Mouse (Mus musculus) forebrain, embryonic 12.5 days (tissue): ENCODE data around the gene Retreg3. TPM values are rescaled to one million over a fixed set of nuclear protein-coding genes. Genes with fewer than 3 reads are reported as not detected.
"Not testable (repeated sequence)": the region's sequence is repeated elsewhere in the genome, so short reads cannot be mapped to it uniquely, and the experiment has no call there.

Source experiments
- ATAC-seq: fragments of 200-750 bp; cut with Nextera tagmentation; 2 replicates; pipeline ENCODE4 v1.8.0; 2017; ENCODE audit warnings: moderate TSS enrichment; ENCODE audit not compliant: low FRiP score
- H3K27ac ChIP-seq: fragments of 300-500 bp; sonication (generic); 2 replicates; pipeline ENCODE4 v1.5.1; 2016; ENCODE audit warnings: mild to moderate bottlenecking
- H3K27me3 ChIP-seq: fragments of 300-500 bp; sonication (generic); 2 replicates; pipeline ENCODE4 v1.6.1; 2016; ENCODE audit warnings: mild to moderate bottlenecking
- H3K36me3 ChIP-seq: fragments of 300-500 bp; sonication (generic); replicated peaks from 2 replicates; pipeline ENCODE4 v1.6.1; 2016; ENCODE audit warnings: mild to moderate bottlenecking
- H3K4me1 ChIP-seq: fragments of 300-500 bp; sonication (generic); 2 replicates; pipeline ENCODE4 v1.6.1; 2016
- H3K4me2 ChIP-seq: fragments of 300-500 bp; sonication (generic); 2 replicates; pipeline ENCODE4 v1.6.1; 2016; ENCODE audit warnings: mild to moderate bottlenecking, moderate library complexity
- H3K4me3 ChIP-seq: fragments of 300-500 bp; sonication (generic); replicated peaks from 2 replicates; pipeline ENCODE4 v1.5.1; 2016; ENCODE audit warnings: mild to moderate bottlenecking
- H3K9ac ChIP-seq: fragments of 300-500 bp; sonication (generic); 2 replicates; pipeline ENCODE4 v1.6.1; 2016; ENCODE audit warnings: mild to moderate bottlenecking
- H3K9me3 ChIP-seq: fragments of 300-500 bp; sonication (generic); 2 replicates; pipeline ENCODE4 v1.6.1; 2016
- WGBS: fragments of 180-500 bp; shearing (Covaris S2); methylation state at CpG from one replicate; pipeline ENCODE4 v1.1.7; 2016; 5-methylcytosine and 5-hydroxymethylcytosine counted together
- polyA plus RNA-seq: library from polyadenylated mRNA; unstranded; fragments of >200 nt; fragmentation: Nextera tagmentation; extraction: Ambion mirVana; gene quantifications from 2 replicates; pipeline ENCODE4 v1.2.1, GENCODE M21; 2016

Retreg3 gene
- polyA plus RNA-seq, 1 experiment from 2014 or later = 19.3 TPM

DNA sequence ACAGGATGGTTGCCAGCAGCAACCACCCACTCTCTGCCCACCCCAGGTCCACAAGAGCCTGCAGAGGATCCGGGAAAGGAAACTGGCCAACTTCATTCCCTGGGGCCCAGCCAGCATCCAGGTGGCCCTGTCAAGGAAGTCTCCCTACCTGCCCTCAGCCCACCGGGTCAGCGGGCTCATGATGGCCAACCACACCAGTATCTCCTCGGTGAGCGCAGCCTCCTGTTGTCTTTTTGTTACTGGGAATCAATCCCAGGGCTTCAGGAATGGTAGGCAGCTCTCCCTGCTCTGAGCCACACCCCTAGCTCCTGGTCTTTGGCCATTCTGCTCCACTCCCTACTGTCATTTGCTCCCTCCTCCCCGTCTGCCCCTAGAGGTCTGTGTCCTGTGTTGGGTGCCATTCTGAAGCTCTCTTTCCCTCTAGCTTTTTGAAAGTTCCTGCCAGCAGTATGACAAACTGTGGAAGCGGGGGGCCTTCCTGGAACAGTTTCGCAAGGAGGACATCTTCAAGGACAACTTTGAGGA, 41.4 kb upstream of the Retreg3 start:
- H3K4me3 ChIP-seq, H3K27ac ChIP-seq, H3K36me3 ChIP-seq, H3K9me3 ChIP-seq, H3K9ac ChIP-seq, ATAC-seq, H3K4me2 ChIP-seq: not testable (repeated sequence)
- peaks cover 18% of the 10 kb centered on the region for H3K4me1 ChIP-seq
- WGBS = 68% methylated on average over 8 of the region's 8 CpGs
- peaks cover 76% of the 10 kb centered on the region for H3K27me3 ChIP-seq

- not testable (repeated sequence) for H3K4me2 ChIP-seq, H3K4me3 ChIP-seq, ATAC-seq, H3K9me3 ChIP-seq, H3K36me3 ChIP-seq, H3K27ac ChIP-seq, H3K9ac ChIP-seq
- peaks cover 76% of the 10 kb centered on the region for H3K27me3 ChIP-seq
- H3K4me1 ChIP-seq = peaks cover 26% of the 10 kb centered on the region
- 85% methylated on average over 10 of the region's 10 CpGs for WGBS
These were observed 40.5 kb upstream of the Retreg3 start for GRCm38 (mm10) chr11:101160151-101160550.

GRCm38 (mm10) chr11:101155728-101156371, 36.2 kb upstream of the Retreg3 start, which contains the start of gene Tubg2:
Gene Tubg2, plus strand, starts transcription at chr11:101155907.
- peak within 1 kb of the TSS; percentile 68 for H3K4me2 ChIP-seq
- H3K4me1 ChIP-seq = peaks cover 14% of the 10 kb centered on the region
- peak within 1 kb of the TSS; percentile 78 for H3K27ac ChIP-seq
- peak; percentile 84 for ATAC-seq
- no peaks in the 10 kb centered on the region for H3K9me3 ChIP-seq
- 2% methylated on average over 36 of the region's 36 CpGs for WGBS
- no peaks in the 10 kb centered on the region for H3K36me3 ChIP-seq
- peaks cover 39% of the 10 kb centered on the region for H3K27me3 ChIP-seq
- H3K4me3 ChIP-seq = peak within 1 kb of the TSS; percentile 42
- peak within 1 kb of the TSS; percentile 63 for H3K9ac ChIP-seq

GRCm38 (mm10) chr11:101155151-101155550, 35.5 kb upstream of the Retreg3 start:
- H3K9ac ChIP-seq = no peak overlapping the region
- H3K4me3 ChIP-seq = no peak overlapping the region
- H3K9me3 ChIP-seq = no peaks in the 10 kb centered on the region
- peaks cover 38% of the 10 kb centered on the region for H3K27me3 ChIP-seq
- 0 out of 2 replicates have a peak overlapping the region, but pooled peaks have one; percentile 78 for H3K27ac ChIP-seq
- H3K4me2 ChIP-seq = peak overlapping the region; percentile 68; the same call in 1 of the 2 replicates
- peaks cover 14% of the 10 kb centered on the region for H3K4me1 ChIP-seq
- no peaks in the 10 kb centered on the region for H3K36me3 ChIP-seq
- WGBS = 72% methylated on average over 6 of the region's 6 CpGs
- no peak for ATAC-seq

GRCm38 (mm10) chr11:101154648-101155047, 35.0 kb upstream of the Retreg3 start:
- peaks cover 38% of the 10 kb centered on the region for H3K27me3 ChIP-seq
- no peak overlapping the region for H3K4me3 ChIP-seq
- H3K4me2 ChIP-seq = no peak overlapping the region
- no peak for ATAC-seq
- H3K9me3 ChIP-seq = no peaks in the 10 kb centered on the region
- H3K36me3 ChIP-seq = no peaks in the 10 kb centered on the region
- peaks cover 16% of the 10 kb centered on the region for H3K4me1 ChIP-seq
- no peak overlapping the region for H3K9ac ChIP-seq
- H3K27ac ChIP-seq = no peak overlapping the region

DNA sequence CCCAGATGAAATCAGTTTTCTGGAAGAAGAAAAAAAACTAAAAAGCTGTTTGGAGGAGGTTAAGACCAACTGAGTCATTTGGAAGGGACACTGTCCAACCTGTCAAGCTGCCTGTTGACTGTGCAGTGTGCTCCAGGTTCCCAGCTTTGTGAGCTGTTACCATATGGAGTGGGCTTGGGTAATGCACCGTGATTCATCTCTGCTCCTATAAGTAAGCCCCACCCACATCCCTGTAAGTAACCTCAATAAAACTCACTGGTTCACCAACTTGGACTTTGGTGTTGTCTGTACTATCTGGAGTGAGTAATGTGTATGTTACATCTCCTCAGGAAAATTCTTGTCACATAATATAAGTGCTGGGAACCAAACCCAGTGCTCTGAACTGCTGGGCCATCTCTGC, 33.1 kb upstream of the Retreg3 start:
- Histone ChIP-seq H3K4me2 (no peak overlapping the region), H3K9me3 (no peaks in the 10 kb centered on the region), H3K4me1 (peaks cover 21% of the 10 kb centered on the region), H3K27ac (no peak overlapping the region), H3K9ac (no peak overlapping the region), H3K27me3 (peaks cover 27% of the 10 kb centered on the region), H3K36me3 (no peaks in the 10 kb centered on the region), H3K4me3 (no peak overlapping the region)
- ATAC-seq = no peak
- WGBS = 83% methylated on average over 1 of the region's 1 CpGs

DNA sequence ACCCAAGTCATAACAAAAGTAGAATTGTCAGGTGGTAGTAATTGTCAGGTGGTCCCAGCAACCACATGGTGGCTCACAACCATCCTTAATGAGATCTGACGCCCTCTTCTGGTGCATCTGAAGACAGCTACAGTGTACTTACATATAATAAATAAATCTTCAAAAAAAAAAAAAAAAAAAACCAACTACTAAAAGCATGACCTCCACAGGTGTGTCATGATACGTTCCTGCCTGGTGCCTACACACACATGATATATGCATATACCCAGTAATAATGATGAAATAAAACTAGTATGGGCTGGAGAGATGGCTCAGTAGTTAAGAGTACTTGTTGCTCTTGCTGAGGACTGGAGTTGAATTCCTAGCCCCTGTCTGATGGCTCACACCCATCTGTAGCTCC, 31.4 kb upstream of the Retreg3 start:
- Histone ChIP-seq H3K27me3 (peaks cover 15% of the 10 kb centered on the region), H3K4me3 (no peak overlapping the region), H3K9ac (no peak overlapping the region), H3K36me3 (no peaks in the 10 kb centered on the region), H3K4me2 (no peak overlapping the region), H3K27ac (no peak overlapping the region), H3K9me3 (no peaks in the 10 kb centered on the region), H3K4me1 (peaks cover 25% of the 10 kb centered on the region)
- WGBS = 49% methylated on average over 2 of the region's 2 CpGs
- no peak for ATAC-seq

DNA sequence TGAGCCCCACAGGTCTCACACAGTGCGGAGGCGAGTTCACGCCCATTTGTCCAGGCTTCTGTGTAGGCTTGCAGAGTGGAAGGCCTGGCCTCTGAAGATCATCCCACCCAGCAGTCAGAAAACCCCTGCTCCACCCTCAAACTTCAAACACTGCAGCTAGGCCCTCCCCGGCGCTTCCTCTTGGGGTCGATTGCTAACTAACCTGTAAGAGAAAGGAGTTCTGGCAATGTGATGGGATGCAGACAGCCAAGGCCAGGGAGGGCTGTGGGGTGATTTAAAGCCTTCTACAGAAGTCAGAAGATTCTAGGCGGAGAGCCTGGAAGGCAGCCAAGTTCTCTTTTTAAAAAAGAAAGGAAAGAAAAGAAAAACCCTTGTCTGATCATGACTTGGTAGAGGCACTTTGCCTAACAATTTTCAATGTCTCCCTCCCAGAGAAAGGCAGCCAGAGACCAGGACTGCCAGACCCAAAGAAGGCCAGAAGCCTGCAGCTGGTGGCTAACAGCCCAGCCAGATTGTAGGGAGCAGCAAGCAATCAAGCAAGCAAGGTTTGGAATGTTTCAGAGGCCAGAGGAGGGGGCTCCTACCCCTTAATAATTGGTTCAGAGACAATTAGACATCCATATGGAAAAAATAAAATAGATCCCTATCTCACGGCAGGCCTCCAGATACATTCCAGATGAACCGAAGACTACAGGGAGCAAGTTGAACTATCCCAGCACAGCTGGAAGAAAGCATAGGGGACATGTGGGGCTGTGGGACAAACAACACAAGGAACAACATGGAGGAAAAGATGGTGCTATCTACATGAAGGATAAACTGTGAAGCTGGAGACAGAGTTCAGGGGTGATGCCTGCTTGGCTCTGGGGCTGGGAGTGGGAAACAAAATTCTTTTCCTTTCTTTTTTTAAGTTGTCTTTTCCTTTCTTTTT, 29.7 kb upstream of the Retreg3 start:
- peak overlapping the region; percentile 43 for H3K27ac ChIP-seq
- 57% methylated on average over 9 of the region's 9 CpGs for WGBS
- no peaks in the 10 kb centered on the region for H3K9me3 ChIP-seq
- H3K36me3 ChIP-seq = no peaks in the 10 kb centered on the region
- ATAC-seq = no peak
- no peak overlapping the region for H3K9ac ChIP-seq
- peaks cover 15% of the 10 kb centered on the region for H3K4me1 ChIP-seq
- no peaks in the 10 kb centered on the region for H3K27me3 ChIP-seq
- H3K4me3 ChIP-seq = no peak overlapping the region
- H3K4me2 ChIP-seq = no peak overlapping the region

DNA sequence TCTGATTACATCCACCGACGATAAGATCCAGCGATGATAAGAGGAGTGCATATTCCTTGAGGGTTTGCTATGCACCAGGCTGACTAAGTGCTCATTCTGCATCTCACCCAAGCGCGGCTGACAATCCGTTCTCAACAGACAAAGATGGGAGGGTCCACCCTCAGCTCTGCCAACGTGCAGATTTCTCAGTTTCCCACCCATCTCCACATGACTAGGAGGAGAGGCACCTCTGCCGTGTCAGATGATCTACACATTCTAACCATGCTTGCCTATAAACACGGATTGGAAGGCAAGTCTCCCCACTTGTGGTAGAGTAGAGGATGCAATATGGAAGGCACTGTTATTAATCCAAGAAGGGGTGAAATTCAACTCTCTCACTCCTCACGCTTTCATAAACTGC, 29.1 kb upstream of the Retreg3 start:
- Histone ChIP-seq H3K4me2 (no peak overlapping the region), H3K36me3 (no peaks in the 10 kb centered on the region), H3K9ac (no peak overlapping the region), H3K4me3 (no peak overlapping the region), H3K27me3 (no peaks in the 10 kb centered on the region), H3K4me1 (peaks cover 18% of the 10 kb centered on the region), H3K27ac (no peak overlapping the region), H3K9me3 (no peaks in the 10 kb centered on the region)
- ATAC-seq = no peak
- WGBS = 72% methylated on average over 10 of the region's 10 CpGs

DNA sequence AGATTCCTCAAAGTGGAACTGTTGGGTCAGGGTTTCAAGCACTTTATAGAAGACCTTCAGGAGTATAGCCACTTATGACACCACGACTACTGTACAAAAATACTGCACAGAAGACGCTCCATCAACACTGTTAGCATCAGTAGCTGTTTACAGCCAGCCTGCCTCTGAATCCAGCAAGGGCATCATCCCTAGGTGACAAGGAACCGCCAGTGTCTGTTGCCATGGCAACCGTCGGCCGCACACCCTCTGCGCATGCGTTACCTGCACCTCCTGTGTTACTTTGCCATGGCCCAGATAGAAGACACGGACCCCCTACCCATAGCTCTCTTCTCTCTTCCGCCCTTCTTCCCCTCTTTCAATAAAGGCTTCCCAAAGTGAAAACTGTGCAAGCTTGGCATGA, 26.7 kb upstream of the Retreg3 start:
- Histone ChIP-seq H3K36me3 (no peaks in the 10 kb centered on the region), H3K9me3 (no peaks in the 10 kb centered on the region), H3K4me2 (no peak overlapping the region), H3K27ac (no peak overlapping the region), H3K4me1 (peaks cover 23% of the 10 kb centered on the region), H3K27me3 (no peaks in the 10 kb centered on the region), H3K9ac (no peak overlapping the region), H3K4me3 (no peak overlapping the region)
- peak; percentile 68 for ATAC-seq
- WGBS = 13% methylated on average over 10 of the region's 10 CpGs

GRCm38 (mm10) chr11:101143338-101144225, 23.9 kb upstream of the Retreg3 start:
- Histone ChIP-seq H3K9ac (0 out of 2 replicates have a peak overlapping the region, but pooled peaks have one; percentile 38), H3K4me1 (peaks cover 39% of the 10 kb centered on the region), H3K4me2 (peak overlapping the region; percentile 52), H3K36me3 (no peaks in the 10 kb centered on the region), H3K27me3 (no peaks in the 10 kb centered on the region), H3K27ac (peak overlapping the region; percentile 33), H3K4me3 (peak overlapping the region; percentile 28), H3K9me3 (no peaks in the 10 kb centered on the region)
- peak; percentile 83 for ATAC-seq
- 22% methylated on average over 18 of the region's 19 CpGs for WGBS
